ENCODE assay signal across 23 mouse cellular contexts in genomic region chr12:103773246-103773851, GRCm38 (mm10). TPM values are rescaled to one million over a fixed set of nuclear protein-coding genes. Genes with fewer than 3 reads are reported as not detected.
A peak's percentile ranks its signal among the peaks of the same experiment; 100 is the strongest.
DNase-seq lines count a peak whose midpoint lies in the region; ATAC-seq and TF ChIP-seq lines count a peak whose summit lies in the region.
"Not testable (repeated sequence)": the region's sequence is repeated elsewhere in the genome, so short reads cannot be mapped to it uniquely, and the experiment has no call there.
"Had no signal": no experiment of that assay in that cellular context is flagged by ENCODE, and none has a peak within 500 bp of the region (broad histone marks: within the 10 kb centered on the region; RNA-seq: fewer than 3 reads in every experiment).

Serpina1d (minus strand) TSS chr12:103773592.

- DNase-seq in adrenal gland, postnatal 14 days; liver, embryonic 13.5 days: not testable (repeated sequence)
- DNase-seq in liver, adult 2 months (ENCODE audit: extremely low read depth, low read depth, low spot score), result peak; percentile 96

- 62% methylated on average over 6 of the region's 6 CpGs for WGBS in intestine, embryonic 15.5 days
- WGBS in liver, adult 2 months, result 22% methylated on average over 6 of the region's 6 CpGs
- 51% methylated on average over 6 of the region's 6 CpGs for WGBS in liver, embryonic 13.5 days (ENCODE audit: insufficient replicate concordance)
- 50% methylated on average over 6 of the region's 6 CpGs for WGBS in liver, embryonic 16.5 days (ENCODE audit: insufficient replicate concordance)
- WGBS in stomach, embryonic 16.5 days, result 63% methylated on average over 6 of the region's 6 CpGs

- not testable (repeated sequence) for H3K9ac ChIP-seq in intestine, embryonic 15.5 days; liver, embryonic 13.5 days; liver, embryonic 16.5 days (ENCODE audit: low read depth, low read length); stomach, embryonic 16.5 days (ENCODE audit: low read length)
- H3K9ac ChIP-seq in liver, adult 2 months (ENCODE audit: low read depth, low read length), result peak within 1 kb of the TSS; percentile 91

- H3K4me1 ChIP-seq in intestine, embryonic 15.5 days (replicated peaks); liver, adult 2 months (ENCODE audit: control insufficient read depth, insufficient read depth, low read length); liver, embryonic 13.5 days (replicated peaks); liver, embryonic 16.5 days (ENCODE audit: control insufficient read depth, low read depth, low read length); stomach, embryonic 16.5 days (ENCODE audit: control insufficient read depth, insufficient read depth, low read length): not testable (repeated sequence)

- not testable (repeated sequence) for H3K4me2 ChIP-seq in intestine, embryonic 15.5 days (replicated peaks); stomach, embryonic 16.5 days (ENCODE audit: low read depth, low read length)
- H3K4me2 ChIP-seq in liver, embryonic 13.5 days, result 0 out of 2 replicates have a peak within 1 kb of the TSS, but pooled peaks have one; percentile 26
- 0 out of 2 replicates have a peak within 1 kb of the TSS, but pooled peaks have one; percentile 24 for H3K4me2 ChIP-seq in liver, embryonic 16.5 days (ENCODE audit: low read depth, low read length)

- not testable (repeated sequence) for TF ChIP-seq CTCF in liver, adult 2 months (IDR thresholded peaks at IDR 0.05; ENCODE audit: low read depth, low read length)

- ATAC-seq in intestine, embryonic 15.5 days, result peak; percentile 55; the same call in 1 of the 2 replicates
- ATAC-seq in liver, embryonic 13.5 days (ENCODE audit: low read depth), result peak; percentile 36; the same call in 1 of the 2 replicates
- ATAC-seq in liver, embryonic 16.5 days (ENCODE audit: low read depth), result peak; percentile 77
- ATAC-seq in stomach, embryonic 16.5 days (ENCODE audit: insufficient read depth, low FRiP score), result not testable (repeated sequence)

- not testable (repeated sequence) for H3K27me3 ChIP-seq in intestine, embryonic 15.5 days (replicated peaks); liver, adult 2 months (ENCODE audit: control insufficient read depth, insufficient read depth, low read length); liver, embryonic 13.5 days; liver, embryonic 16.5 days (ENCODE audit: control insufficient read depth, insufficient read depth, low read depth, low read length); stomach, embryonic 16.5 days (ENCODE audit: control insufficient read depth, insufficient read depth, low read length)

- not testable (repeated sequence) for H3K79me2 ChIP-seq in liver, adult 2 months (ENCODE audit: control insufficient read depth, insufficient read depth, low read length)

- not testable (repeated sequence) for H3K27ac ChIP-seq in intestine, embryonic 15.5 days; liver, embryonic 13.5 days; liver, embryonic 16.5 days (ENCODE audit: low read length); stomach, embryonic 16.5 days (ENCODE audit: low read length)
- H3K27ac ChIP-seq in liver, adult 2 months (replicated peaks; ENCODE audit: insufficient read depth, low read depth, low read length), result peak within 1 kb of the TSS; percentile 99

- not testable (repeated sequence) for H3K4me3 ChIP-seq in intestine, embryonic 15.5 days (replicated peaks); stomach, embryonic 16.5 days (replicated peaks; ENCODE audit: low read length)
- peak within 1 kb of the TSS; percentile 69 for H3K4me3 ChIP-seq in liver, adult 2 months (ENCODE audit: insufficient read depth, low read depth, low read length)
- H3K4me3 ChIP-seq in liver, embryonic 13.5 days (replicated peaks), result peak within 1 kb of the TSS; percentile 22; the same call in 1 of the 2 replicates
- H3K4me3 ChIP-seq in liver, embryonic 16.5 days (ENCODE audit: low read depth, low read length), result peak within 1 kb of the TSS; percentile 27

- peak; percentile 57; the same call in 1 of the 2 replicates for TF ChIP-seq POLR2A in liver, adult 2 months (IDR thresholded peaks at IDR 0.05; ENCODE audit: extremely low read depth, insufficient read depth, low read length)

- H3K9me3 ChIP-seq in intestine, embryonic 15.5 days; liver, embryonic 13.5 days (replicated peaks); liver, embryonic 16.5 days (replicated peaks; ENCODE audit: control insufficient read depth, low read length); stomach, embryonic 16.5 days (replicated peaks; ENCODE audit: control insufficient read depth, low read length): not testable (repeated sequence)

- H3K36me3 ChIP-seq in intestine, embryonic 15.5 days; liver, adult 2 months (ENCODE audit: control insufficient read depth, insufficient read depth, low read length); liver, embryonic 13.5 days; liver, embryonic 16.5 days (ENCODE audit: control insufficient read depth, insufficient read depth); stomach, embryonic 16.5 days (ENCODE audit: control insufficient read depth, insufficient read depth, low read length): not testable (repeated sequence)

RNA-seq across cellular contexts. Expression of gene Serpina1d, which starts in this region (rescaled TPM):
- 24.1 and 393 TPM in 2 replicates for total RNA-seq in adrenal gland, postnatal 14 days (2021)
- polyA plus RNA-seq in intestine, embryonic 15.5 days (2015; fragmentation: Nextera tagmentation; extraction: Ambion mirVana), result 10.1 and 12.4 TPM in 2 replicates
- total RNA-seq in liver, adult 2 months (2014; rRNA removed), result 5,740 and 5,936 TPM in 2 replicates
- 7,463 and 8,304 TPM in 2 replicates for polyA plus RNA-seq in liver, adult 2 months (2012; rRNA removed)
- polyA plus RNA-seq in liver, embryonic 13.5 days (2015; fragmentation: Nextera tagmentation; extraction: Ambion mirVana), result 113 and 126 TPM in 2 replicates
- polyA plus RNA-seq in liver, embryonic 16.5 days (2015; fragmentation: Nextera tagmentation; extraction: Ambion mirVana), result 566 and 660 TPM in 2 replicates
- 15.5 and 17.5 TPM in 2 replicates for polyA plus RNA-seq in stomach, embryonic 16.5 days (2015; fragmentation: Nextera tagmentation; extraction: Ambion mirVana)
- total RNA-seq: CH12.LX; common myeloid progenitor, adult 5-6 weeks; forebrain, postnatal 0 days; G1E; gastrocnemius, adult 2 months; gastrocnemius, postnatal 14 days; heart, postnatal 25 days; hematopoietic stem cell, adult 5-6 weeks had no signal
- polyA plus RNA-seq: cerebellum, adult 2 months; embryonic facial prominence, embryonic 12.5 days; embryonic facial prominence, embryonic 15.5 days; forebrain, embryonic 11.5 days; forebrain, embryonic 14.5 days; forebrain, postnatal 0 days; frontal cortex, adult 2 months; G1E; heart, embryonic 14.5 days; hindbrain, embryonic 12.5 days; Patski had no signal

Comparison
In these comparisons a context has a peak if more than half of its experiments do, and no peak if none do; other contexts are left out.
1. RNA of gene Serpina1d (total RNA-seq): 5,740 to 5,936 TPM in liver, adult 2 months; 24.1 to 393 TPM in adrenal gland, postnatal 14 days; every median in the first group is over 10 times any median in the second.
2. RNA of gene Serpina1d (polyA plus RNA-seq): 7,463 to 8,304 TPM in liver, adult 2 months; 566 to 660 TPM in liver, embryonic 16.5 days, 113 to 126 TPM in liver, embryonic 13.5 days, 15.5 to 17.5 TPM in stomach, embryonic 16.5 days and 10.1 to 12.4 TPM in intestine, embryonic 15.5 days; every median in the first group is over 10 times any median in the second.